Mouse (Mus musculus): Measurements from ENCODE around the gene Dpy30.

GRCm38 (mm10) chr17:74262415-74262814 is 61.3 kb downstream of the Dpy30 start:
- TF ChIP-seq POLR2A (IDR thresholded peaks at IDR 0.05; ENCODE audit: low read depth, low read length) = no peak
- no peak for TF ChIP-seq CTCF (conservative IDR thresholded peaks at IDR 0.05; ENCODE audit: insufficient read depth, insufficient read length, low read depth, low read length)
